Mouse (Mus musculus) right cerebral cortex, postnatal 25 days (tissue): ENCODE data around the gene Rora.

ENCODE experiments used
- DNase-seq: peaks from one replicate; pipeline ENCODE4 v3.0.0; 2022

Rora gene

DNA sequence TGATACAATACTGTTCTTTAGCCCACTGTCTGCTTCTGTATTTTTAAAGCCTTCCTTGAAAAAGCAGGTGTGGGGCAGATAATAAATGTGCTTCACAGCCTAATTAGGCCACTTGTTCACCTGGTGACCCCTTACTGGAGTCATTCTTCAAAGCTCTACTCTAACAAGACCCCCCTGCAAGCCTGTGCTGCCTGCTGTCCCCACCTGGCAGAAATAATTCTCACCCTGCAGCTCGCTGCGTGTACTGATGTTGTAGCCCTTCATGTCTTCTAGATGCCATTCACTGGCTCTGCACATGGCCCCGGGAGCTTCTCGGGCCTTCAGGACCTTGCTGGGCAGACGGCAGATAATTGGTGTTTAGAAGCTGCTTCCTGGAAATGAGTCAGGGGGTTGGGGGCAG lies 604.9 kb downstream of the Rora start:
- no peak for DNase-seq

DNA sequence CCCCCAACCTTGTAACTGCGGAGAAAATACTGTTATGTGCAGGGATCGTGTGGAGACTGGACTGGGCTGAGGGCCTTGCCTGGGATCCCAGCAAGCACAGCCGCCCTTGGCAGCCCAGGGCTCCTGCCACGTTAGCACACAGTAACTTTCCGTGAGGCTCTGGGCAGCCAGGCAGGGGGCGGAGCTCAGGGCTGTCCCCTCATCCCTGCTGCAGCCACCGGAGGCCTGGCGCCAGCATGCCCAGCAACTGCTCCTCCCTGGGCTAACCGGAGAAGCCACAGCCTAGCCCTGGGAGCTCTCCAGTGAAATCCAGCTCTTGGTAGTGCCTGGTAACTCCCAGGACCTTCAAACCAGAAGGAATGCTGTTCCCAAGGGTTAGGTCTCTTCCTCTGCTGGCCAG lies 605.8 kb downstream of the Rora start:
- peak; percentile 44 for DNase-seq

DNA sequence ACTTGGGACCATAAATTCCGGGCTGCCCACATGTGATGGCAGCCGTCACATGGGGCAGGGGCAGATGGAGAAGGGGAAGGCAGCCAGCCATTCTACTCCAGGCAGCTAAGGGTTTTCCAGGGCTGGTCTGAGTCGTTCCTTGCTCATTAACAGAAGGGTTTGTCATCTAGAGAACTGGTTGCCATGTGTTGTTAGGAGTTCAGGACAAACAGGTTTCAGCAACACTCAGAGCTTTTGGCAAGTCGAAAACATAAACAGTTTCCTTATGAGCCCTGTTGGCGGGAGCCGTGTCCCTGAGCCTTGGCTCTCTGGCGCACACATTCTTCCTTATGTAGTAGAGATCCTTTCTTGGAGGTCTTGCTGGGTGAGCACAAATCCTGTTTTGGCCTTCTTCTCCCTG lies 611.6 kb downstream of the Rora start:
- no peak for DNase-seq

DNA sequence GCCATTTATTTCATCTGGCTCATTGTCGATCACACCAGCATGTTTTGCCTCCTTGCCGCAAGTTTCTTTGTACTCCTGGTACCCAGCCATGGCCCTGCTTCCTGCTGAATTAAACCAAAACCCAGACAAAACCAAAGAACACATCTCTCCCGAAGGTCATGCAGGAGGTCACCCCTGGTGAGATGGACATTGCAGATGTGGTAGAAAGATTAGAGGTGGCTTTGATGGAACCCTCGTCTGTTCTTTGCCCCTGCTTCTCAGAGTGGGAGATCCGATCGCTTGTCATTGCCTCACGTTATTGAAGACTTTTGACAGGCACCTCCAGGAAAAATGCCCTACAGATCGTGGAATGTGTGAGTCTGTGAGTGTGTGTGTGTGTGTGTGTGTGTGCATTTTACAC lies 616.8 kb downstream of the Rora start:
- no peak for DNase-seq

DNA sequence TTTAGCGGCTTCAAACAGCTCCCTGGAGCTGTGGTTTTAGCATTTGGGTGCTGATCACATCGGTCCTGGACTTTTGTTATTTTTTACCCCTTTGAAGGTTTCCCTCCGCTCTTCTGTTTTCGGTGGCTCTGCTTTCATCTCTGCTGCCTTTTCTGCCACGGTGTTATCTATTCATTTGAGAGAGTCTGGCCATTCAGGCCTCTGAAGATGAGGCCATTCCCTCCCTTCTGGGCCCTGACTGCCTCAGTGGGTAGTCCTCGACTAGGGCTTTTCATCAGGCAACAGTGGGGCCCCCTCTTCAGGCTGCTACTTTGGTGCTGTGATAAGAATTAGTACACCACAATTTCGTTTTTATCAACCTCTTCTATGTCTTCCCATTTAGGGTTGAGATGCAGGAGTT lies 617.3 kb downstream of the Rora start:
- no peak for DNase-seq

DNA sequence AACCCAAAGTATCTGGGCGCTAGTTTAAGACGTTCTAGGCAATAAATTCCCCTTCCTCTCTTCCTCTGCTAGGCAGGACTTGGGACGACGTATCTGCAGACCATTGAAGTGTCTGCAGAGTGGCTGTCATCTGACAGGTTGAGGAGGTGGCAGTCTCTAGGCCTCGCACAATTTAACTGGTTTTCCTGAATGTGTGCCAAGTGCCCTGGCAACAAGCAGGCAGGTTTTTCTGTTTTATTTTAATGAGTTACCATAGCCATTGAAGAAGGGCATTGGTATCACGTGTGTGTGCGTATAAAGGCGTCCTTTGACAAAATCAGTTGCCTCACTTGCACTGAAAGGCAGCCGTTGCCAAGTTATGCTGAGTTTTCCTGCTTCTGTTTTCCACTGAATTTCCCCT lies 619.3 kb downstream of the Rora start:
- no peak for DNase-seq

DNA sequence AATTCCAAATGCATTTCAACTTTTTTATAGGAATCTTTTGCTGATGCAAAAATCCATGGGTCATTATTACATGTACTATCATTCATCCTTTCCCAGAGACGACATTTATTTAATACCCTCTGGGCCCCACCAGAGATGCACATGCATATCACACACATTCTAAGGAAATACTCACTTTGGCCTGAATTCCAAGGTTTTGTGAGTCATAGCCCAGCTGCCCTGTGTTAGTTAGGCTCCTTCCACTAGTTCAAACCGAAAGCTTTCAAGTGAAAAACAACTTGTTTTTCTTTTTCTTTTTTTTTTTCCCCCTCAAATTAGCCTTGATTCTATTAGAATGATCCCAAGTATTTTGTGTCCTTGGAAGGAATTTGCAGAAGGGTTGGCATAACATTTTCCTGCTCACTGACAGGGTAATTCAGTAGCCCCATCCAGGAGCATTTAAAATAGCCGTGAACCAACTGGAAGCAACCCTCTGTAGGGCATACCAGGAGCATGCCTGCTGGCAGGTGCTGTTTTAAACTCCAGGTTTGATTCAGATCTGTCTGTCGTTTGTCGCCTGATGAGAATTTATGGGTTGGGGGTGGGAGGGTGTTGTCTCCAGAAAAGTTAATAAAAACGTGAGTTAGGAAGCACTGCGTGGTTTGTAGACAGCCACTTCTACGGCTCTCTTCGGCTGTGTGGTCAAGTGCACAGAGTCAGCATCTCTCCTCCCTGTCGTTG lies 621.3 kb downstream of the Rora start:
- DNase-seq = no peak

DNA sequence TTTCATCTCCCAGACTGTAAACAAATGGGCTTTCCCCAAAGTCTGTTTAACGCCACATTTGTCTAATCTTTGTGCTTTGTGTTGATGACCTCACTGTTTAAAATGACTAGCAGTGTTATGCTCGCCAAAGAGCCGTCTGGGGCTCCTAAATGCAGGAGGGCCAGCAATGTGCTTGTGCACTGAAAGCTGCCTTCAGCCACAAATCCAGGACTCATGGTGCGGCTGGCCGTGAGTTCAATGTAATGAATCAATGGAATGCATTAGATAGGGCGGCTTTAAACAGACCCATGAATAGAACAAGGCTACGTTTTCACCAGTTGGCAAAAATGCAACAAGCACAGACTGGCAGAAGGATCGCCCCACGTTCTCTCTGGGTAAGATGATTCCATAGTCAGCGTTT lies 623.7 kb downstream of the Rora start:
- no peak for DNase-seq

DNA sequence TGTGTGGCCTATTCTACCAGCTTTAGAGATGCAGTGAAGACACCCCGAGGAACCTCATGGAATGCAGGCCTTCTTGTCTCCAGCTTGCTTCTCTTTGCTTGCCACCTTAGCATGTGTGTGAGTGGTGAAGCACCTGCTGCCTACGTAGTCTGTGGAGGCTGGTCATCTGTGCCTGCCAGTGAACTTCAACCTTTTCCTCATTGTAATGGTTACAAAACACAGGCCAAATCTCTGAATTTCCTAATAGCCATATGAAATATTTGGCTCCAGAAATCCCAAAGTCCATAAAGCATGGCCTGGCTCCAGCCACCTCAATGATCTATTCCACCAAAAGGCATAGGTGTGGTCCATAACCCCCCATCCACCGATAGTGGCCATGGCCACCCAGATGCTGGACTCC lies 631.4 kb downstream of the Rora start:
- no peak for DNase-seq

DNA sequence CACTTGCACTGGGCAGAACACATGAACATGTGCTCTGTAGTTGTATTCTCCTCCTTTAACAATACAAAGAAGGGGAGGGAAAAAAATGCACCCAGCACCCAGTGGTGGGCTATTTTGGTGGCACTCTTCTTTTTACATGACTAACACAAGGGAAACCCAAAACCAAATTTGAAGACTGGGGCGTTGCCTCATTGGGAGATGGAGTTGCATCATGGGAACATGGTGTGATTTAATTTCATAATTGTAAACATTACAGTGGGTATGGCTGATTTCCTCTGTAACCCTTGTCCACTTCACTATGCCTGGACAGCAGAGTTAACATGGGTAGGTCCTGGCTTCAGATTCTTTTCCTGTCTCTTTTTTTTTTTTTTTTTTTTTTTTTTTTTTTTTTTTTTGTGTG lies 634.5 kb downstream of the Rora start:
- no peak for DNase-seq

DNA sequence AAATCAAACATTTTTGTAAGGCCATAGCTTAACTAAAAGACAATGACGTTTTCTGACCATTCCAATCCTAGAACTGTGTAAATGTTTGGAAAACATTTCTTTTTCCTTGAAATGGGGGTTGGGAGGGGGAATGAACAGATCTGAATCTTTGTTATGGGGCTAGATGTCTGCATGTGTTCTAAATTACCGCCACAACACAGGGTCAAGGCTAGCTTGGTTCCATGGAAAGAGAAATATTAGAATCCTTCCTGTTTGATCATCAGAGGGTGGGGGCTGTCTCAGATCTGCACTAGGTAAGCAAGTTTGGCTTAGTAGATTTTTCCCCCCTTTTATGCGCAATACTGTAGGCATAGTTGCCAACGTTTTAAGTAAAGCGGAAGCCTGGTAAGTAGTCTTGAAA lies 635.0 kb downstream of the Rora start:
- DNase-seq = no peak

DNA sequence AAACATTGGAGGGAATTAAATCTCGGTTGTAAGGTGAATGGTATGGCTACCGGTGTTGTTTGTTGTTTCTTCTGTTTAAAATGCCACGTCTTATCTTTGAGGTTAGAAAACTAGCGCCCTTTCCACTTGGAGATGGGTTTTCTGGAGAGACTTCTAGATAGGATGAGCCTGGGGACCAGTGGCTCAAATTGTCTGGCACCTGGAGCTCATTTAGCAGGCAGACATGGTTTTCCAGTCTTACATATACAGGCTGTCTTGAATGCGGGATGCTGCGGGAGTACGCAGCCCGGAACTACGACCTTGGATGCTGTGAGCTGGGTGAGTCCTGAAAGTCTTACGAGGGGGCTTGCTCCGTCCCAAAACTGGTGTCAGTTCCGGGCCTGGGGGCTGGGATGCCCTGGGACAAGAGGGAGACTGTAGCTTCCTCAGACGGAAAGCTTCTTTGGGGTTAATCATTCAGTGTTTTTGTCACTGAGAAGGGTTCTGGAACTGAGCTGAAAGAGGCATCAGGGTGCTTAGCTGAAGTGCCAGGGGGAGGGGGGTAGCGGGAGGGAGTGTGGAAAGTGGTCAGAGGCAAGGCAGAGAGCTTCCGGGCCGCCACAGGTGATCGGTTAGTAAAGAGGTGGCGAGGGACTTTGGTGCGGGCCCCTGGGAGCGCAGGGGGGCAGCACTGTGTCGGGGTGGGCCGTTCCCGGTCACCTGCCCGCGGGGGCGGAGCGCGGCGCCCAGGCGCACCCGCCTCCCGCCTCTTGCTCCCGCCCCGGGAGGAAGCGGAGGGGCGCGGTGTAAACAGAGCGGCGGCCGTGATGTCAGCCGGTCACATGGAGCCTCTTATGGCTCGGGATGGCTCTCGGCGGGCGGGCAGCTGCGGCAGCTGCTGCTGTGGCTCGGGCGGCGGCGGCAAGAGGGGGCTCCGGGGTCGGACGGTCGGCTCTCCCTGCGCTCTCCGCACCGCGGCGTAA lies 635.8 kb downstream of the Rora start:
- DNase-seq = peak; percentile 84

DNA sequence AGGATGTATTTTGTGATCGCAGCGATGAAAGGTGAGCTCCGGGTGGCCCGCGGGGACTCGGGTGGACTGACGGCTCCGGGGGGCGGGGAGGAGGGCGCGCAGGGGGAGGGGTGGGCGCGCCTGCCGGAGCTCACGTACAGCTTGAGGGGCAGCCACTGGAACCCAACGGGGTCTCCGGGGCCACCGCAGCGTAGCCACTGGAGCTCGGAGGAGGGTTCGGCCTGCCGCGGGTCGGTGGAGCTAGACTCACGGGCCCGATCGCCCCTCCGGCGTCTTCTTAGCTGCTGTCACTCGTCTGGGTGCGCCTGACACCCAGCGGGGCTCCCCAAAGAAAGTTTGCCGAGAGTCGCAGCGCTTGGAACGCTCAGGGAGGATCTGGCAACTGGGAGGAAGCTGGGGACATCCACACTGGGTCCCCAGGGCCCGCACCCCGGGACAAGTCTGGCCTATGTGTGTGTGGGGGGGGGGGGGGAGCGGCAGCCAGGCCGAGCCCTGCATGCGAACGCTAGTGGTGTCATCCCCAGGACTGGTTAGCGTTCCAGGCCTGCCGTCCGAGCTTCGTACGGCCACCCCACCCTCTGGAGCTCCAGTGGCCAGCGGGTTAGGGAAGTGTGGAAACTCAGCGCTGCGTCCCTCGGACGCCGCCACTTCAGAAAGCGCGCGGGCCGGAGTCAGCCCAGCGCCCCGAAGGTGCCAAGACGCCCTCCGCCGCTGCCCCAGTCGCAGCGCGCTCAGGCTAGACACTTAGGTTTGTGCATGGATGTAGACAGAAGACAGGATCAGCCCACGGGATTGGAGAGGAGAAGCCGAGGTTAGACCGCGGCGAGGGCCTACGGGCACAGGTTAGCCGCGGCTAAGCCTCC lies 636.7 kb downstream of the Rora start:
- DNase-seq = peak; percentile 26

DNA sequence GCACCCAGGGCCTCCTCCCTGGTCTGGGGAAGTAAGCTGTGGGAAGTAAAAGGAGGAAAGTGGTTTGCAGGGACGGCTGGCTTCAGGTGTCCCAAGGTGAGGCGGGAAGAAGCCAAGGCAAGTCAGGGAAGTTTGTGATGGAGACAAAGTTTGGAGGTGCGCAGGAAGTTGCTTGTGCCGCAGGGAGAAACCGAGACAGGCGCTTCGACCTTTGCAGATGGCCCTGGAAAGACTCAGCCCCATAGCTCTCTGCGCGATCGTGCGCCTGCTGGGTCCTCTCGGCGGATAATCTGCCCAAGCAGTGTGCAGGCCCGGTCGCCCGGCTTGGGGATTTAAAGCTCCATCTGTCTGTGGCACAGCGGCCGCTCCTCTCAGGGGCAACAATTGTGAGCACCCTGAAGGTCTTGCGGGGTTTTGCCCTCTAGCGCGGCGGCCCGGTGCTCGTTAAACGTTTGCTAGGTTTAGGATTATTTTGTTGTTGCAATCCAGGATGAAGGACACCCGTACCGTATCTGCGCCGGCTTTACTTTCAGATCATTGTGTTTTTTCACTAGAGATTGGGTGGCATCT lies 637.4 kb downstream of the Rora start:
- DNase-seq = peak; percentile 24

DNA sequence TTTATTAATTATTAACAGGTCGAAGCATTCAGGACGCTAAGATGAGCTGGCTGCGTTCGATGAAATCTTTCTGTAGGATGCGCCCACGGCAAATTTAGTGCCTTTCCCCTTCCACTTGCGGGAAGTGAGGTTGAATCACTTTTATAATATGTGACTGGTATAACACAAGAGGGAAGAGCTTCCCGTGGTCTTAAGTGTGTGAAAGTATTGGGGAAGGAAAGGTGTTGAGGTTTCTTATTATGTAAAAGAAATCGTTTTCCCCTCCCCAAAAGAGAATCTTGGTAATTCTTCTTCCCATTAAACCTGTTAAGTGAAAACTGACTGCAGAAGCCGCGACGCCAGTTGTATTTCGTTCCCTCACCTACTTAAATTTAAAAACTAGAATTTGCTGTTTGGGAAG lies 637.9 kb downstream of the Rora start:
- no peak for DNase-seq

DNA sequence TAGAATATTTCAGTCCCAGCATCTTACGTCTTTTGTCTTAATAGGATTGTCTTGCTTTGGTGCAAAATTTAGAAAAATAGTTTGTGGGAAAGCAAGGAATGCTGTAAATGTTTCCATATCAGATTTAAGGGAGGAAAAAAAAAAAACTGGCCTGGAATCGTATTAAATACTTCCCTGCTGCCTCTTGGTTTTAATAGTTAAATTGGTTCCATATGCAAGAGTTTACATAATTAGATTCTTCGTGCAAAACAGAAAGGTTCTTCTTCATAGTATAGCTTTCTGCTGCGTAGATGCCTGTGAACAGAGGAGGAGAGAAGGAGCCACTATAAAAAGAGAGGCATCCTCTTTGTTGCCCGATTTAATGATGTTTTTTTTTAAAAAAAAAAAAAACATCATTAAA lies 638.8 kb downstream of the Rora start:
- DNase-seq = no peak

DNA sequence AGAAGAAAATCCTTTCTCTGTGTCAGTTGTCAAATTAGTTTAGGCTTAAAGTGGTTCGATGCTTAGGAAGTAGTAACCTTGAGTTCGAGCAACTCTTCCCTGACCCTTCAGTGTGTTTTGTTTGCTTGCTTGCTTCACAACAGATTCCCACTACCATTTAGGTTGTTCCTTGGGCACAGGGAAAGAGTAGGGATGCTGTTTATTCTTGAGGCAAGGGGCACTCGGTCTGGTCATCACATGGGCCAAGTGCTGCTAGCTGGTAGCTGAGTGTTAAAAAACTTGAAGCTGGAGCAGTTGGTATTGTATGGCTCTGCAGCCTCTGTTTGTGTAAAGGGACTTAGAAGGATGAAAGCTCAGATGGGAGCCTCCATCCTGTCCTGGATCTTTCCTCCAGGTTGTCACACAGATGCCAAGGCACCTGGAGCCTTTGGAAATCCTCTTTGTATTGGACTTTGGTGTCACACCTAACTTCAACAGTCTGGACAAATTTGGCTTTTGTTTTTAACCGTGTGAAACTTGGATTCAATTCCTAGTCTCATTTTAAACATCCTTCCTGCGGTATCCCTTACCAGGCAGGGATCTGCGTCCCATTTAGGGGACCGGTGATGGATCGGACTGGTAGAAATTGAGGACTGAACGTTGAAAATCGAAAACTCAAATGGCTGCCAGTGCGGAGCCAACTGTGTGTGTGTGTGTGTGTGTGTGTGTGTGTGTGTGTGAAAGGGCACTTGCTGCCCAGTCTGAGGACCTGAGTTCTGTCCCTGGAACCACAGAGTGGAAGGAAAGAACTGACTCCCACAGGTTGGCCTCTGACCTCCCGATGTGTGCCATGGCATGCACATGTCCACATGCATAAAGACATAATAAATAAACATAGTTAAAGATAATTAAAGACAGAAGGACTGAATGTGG lies 639.4 kb downstream of the Rora start:
- no peak for DNase-seq

DNA sequence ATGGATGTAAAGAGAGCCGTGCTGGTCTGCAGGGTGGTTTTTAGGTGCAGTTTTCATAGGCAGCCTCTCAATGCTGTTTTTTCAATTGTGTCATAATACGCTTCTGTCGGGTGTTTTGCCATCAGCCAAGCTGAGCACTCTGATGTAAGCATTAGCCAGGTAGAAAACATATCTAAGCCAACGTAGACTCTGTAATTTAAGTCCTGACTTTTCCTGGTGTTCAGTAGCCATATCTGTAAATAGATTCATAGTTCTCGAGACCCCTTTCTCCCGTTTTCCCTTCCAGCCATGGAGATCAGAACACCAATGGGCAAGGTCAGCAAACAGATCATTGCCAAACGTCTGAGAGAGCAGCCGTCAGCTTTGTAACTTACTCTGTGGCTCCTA lies 640.1 kb downstream of the Rora start:
- no peak for DNase-seq

DNA sequence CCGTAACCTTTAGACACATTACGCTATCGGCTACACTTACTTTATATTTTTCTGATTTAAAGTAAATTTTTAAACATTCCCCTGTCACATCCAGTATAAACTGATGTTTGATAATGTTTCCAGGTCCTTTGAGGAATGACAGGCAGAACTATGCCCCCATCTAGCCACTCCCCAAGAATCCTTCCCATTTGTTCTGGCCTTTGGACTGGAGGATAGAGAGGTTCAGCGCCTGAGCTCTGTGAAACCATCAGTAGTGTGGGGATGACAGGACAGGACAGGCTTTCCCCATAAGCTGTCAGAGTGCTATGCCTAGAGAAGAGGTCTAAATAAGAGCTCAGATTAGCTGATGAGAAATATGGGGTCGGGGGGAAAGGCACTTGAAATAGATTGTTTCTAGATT lies 640.8 kb downstream of the Rora start:
- no peak for DNase-seq

DNA sequence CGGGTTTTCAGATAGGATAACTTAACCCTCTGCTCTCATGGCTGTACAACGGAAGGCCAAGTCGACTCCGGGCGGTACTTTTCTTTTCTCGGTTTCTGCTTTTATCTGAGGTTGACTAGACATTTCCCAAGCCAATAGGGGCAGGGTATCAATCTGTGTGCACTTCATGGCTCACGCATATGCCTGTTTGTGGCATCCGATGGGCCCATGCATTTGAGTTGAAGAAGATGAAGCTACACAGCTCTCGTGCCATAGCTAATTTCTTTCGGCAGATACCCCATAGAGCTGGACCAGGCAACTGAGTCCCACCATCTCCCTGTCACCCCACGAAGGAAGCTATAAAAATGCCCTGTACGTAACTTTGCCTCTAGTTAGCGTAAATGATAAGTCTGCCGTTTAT lies 641.3 kb downstream of the Rora start:
- no peak for DNase-seq

DNA sequence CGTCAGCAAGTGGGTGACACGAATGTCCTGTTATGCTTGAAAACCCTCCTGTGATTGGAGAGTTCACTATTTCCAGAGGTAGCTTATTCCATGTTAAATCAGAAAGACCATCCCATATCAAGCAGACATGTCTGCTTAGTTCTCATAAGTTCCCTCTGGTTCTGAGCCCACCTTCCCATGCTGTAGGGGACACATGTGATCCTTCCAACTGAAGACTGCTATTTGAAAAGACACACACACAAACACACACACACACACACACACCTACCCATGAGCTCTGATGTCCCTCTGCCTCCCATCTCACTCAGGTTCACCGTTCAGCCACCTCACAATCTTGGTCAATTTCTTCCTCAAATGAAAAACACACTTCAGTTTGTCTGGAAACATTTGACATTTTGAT lies 642.2 kb downstream of the Rora start:
- no peak for DNase-seq

DNA sequence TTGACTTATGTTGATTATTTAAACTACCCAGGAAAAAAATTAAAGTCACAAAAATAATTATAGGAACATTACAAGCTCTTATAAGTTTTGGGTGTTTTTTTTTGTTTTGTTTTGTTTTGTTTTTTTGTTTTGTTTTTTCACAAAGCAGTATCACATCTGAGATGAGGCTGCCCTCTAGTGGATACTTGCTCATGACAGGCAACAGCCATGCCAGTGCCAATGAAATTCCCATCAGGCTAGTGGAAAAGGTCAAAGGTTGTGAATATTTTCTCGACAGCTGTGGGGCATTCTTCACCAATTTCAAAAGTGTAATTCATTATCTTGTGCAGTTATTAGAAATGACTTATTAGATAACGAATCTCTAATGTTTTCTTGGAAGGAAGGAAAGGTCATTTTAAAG lies 642.8 kb downstream of the Rora start:
- DNase-seq = no peak
